Mouse (Mus musculus) c-Kit-negative CD71-positive TER-119-positive erythroid progenitor cells, embryonic 14.5 days (primary cell): ENCODE measurements around the gene Srarp.

ENCODE experiments used
- DNase-seq: peaks from one replicate; pipeline ENCODE4 v3.0.0-alpha.2; 2013; ENCODE audit warnings: low read depth, low spot score

The Srarp gene

GRCm38 (mm10) chr4:141389366-141390150 lies 46.3 kb downstream of the Srarp start:
- no peak for DNase-seq

GRCm38 (mm10) chr4:141387933-141388332 lies 48.0 kb downstream of the Srarp start:
- DNase-seq = no peak

GRCm38 (mm10) chr4:141387093-141387784 lies 48.7 kb downstream of the Srarp start:
- DNase-seq = peak; percentile 51

GRCm38 (mm10) chr4:141386150-141386549 lies 49.8 kb downstream of the Srarp start:
- DNase-seq = no peak

GRCm38 (mm10) chr4:141385275-141385674 lies 50.6 kb downstream of the Srarp start:
- DNase-seq = peak; percentile 55
